Mouse (Mus musculus): Measurements from ENCODE around the gene Hoxd11. TPM values are rescaled to one million over a fixed set of nuclear protein-coding genes. Genes with fewer than 3 reads are reported as not detected.

Hoxd11 gene
- total RNA-seq, 2 experiments from 2014 or later, result not detected

GRCm38 (mm10) chr2:74668370-74669229 is 10.8 kb upstream of the Hoxd11 start:
- DNase-seq, result no peak
- no peak for TF ChIP-seq CTCF (IDR thresholded peaks at IDR 0.05)
- Histone ChIP-seq H3K27ac (no peak overlapping the region), H3K4me3 (peak overlapping the region; percentile 71)
- intact Hi-C loops (cut with DNase I), result no loop called here

GRCm38 (mm10) chr2:74669230-74669578 is 10.2 kb upstream of the Hoxd11 start:
- DNase-seq, result no peak
- intact Hi-C loops (cut with DNase I), result no loop called here
- TF ChIP-seq CTCF (IDR thresholded peaks at IDR 0.05), result no peak
- Histone ChIP-seq H3K27ac (no peak overlapping the region), H3K4me3 (no peak overlapping the region)

GRCm38 (mm10) chr2:74669650-74670235 is 9.6 kb upstream of the Hoxd11 start:
- intact Hi-C loops (cut with DNase I), result no loop called here
- TF ChIP-seq CTCF (IDR thresholded peaks at IDR 0.05), result no peak
- DNase-seq, result no peak
- Histone ChIP-seq H3K27ac (no peak overlapping the region), H3K4me3 (no peak overlapping the region)

GRCm38 (mm10) chr2:74670632-74671188 is 8.6 kb upstream of the Hoxd11 start:
- TF ChIP-seq CTCF (IDR thresholded peaks at IDR 0.05), result no peak
- Histone ChIP-seq H3K4me3 (no peak overlapping the region), H3K27ac (no peak overlapping the region)
- intact Hi-C loops (cut with DNase I), result no loop called here
- DNase-seq, result no peak

GRCm38 (mm10) chr2:74671847-74672246 is 7.5 kb upstream of the Hoxd11 start:
- TF ChIP-seq CTCF (IDR thresholded peaks at IDR 0.05), result no peak
- intact Hi-C loops (cut with DNase I), result loop anchor here (2.0 kb wide), 2 partner anchors 707 to 1087 kb away; no protein-coding TSS in a partner anchor
- no peak overlapping the region for H3K4me3 ChIP-seq
- H3K27ac ChIP-seq, result no peak overlapping the region
- DNase-seq, result no peak

GRCm38 (mm10) chr2:74672481-74673362 is 6.6 kb upstream of the Hoxd11 start:
- DNase-seq, result peak; percentile 71
- H3K27ac ChIP-seq, result no peak overlapping the region
- peak; percentile 81 for TF ChIP-seq CTCF (IDR thresholded peaks at IDR 0.05)
- intact Hi-C loops (cut with DNase I), result loop anchor here (2.0 kb wide), 2 partner anchors 708 to 1088 kb away; no protein-coding TSS in a partner anchor
- peak overlapping the region; percentile 60 for H3K4me3 ChIP-seq

- no peak for TF ChIP-seq CTCF (IDR thresholded peaks at IDR 0.05)
- intact Hi-C loops (cut with DNase I), result loop anchor here (2.0 kb wide), 2 partner anchors 709 to 1089 kb away; no protein-coding TSS in a partner anchor
- H3K4me3 ChIP-seq, result no peak overlapping the region
- no peak for DNase-seq
- no peak overlapping the region for H3K27ac ChIP-seq
Observed at GRCm38 (mm10) chr2:74673835-74674425, 5.4 kb upstream of the Hoxd11 start.

GRCm38 (mm10) chr2:74674881-74675665 is 4.3 kb upstream of the Hoxd11 start, which contains the start of gene Hoxd12:
TSS of gene Hoxd12 (plus strand) at chr2:74675013.
- intact Hi-C loops (cut with DNase I), result no loop called here
- Histone ChIP-seq H3K27ac (no peak within 1 kb of the TSS), H3K4me3 (no peak within 1 kb of the TSS)
- TF ChIP-seq CTCF (IDR thresholded peaks at IDR 0.05), result no peak
- DNase-seq, result no peak

GRCm38 (mm10) chr2:74675666-74676282 is 3.6 kb upstream of the Hoxd11 start:
- TF ChIP-seq CTCF (IDR thresholded peaks at IDR 0.05), result no peak

GRCm38 (mm10) chr2:74676376-74677052 is 2.8 kb upstream of the Hoxd11 start:
- DNase-seq, result no peak
- no peak overlapping the region for H3K27ac ChIP-seq
- intact Hi-C loops (cut with DNase I), result no loop called here

More at GRCm38 (mm10) chr2:74675666-74676282, 3.6 kb upstream of the Hoxd11 start:
- no peak overlapping the region for H3K4me3 ChIP-seq
- intact Hi-C loops (cut with DNase I), result no loop called here
- DNase-seq, result no peak
- H3K27ac ChIP-seq, result no peak overlapping the region

More at GRCm38 (mm10) chr2:74676376-74677052, 2.8 kb upstream of the Hoxd11 start:
- TF ChIP-seq CTCF (IDR thresholded peaks at IDR 0.05), result no peak
- H3K4me3 ChIP-seq, result no peak overlapping the region
